Mouse (Mus musculus) ES-CJ7 (cell line): ENCODE results near the gene Uqcc2.

Experiments
- DNase-seq: peaks from one replicate; pipeline ENCODE4 v3.0.0; 2011; ENCODE audit warnings: low read depth, low spot score

Gene Uqcc2

GRCm38 (mm10) chr17:27123813-27124375 lies 9.8 kb downstream of the Uqcc2 start:
- DNase-seq = no peak

GRCm38 (mm10) chr17:27123103-27123502 lies 10.6 kb downstream of the Uqcc2 start:
- DNase-seq = no peak

- no peak for DNase-seq
These were observed 11.0 kb downstream of the Uqcc2 start for GRCm38 (mm10) chr17:27122701-27123100.

- no peak for DNase-seq
These were observed 11.9 kb downstream of the Uqcc2 start for GRCm38 (mm10) chr17:27121781-27122180.

- DNase-seq = no peak
These were observed 12.4 kb downstream of the Uqcc2 start for GRCm38 (mm10) chr17:27121266-27121665.

GRCm38 (mm10) chr17:27120561-27121024 lies 13.1 kb downstream of the Uqcc2 start:
- peak; percentile 82 for DNase-seq

GRCm38 (mm10) chr17:27119954-27120353 lies 13.8 kb downstream of the Uqcc2 start:
- DNase-seq = no peak

GRCm38 (mm10) chr17:27119540-27119895 lies 14.2 kb downstream of the Uqcc2 start:
- no peak for DNase-seq

- DNase-seq = no peak
These were observed 14.8 kb downstream of the Uqcc2 start for GRCm38 (mm10) chr17:27118676-27119539.

- DNase-seq = no peak
These were observed 23.6 kb downstream of the Uqcc2 start for GRCm38 (mm10) chr17:27110072-27110471.

- DNase-seq = no peak
These were observed 25.8 kb downstream of the Uqcc2 start for GRCm38 (mm10) chr17:27107936-27108335.

- peak; percentile 75 for DNase-seq
These were observed 27.0 kb downstream of the Uqcc2 start for GRCm38 (mm10) chr17:27106745-27107144.

- DNase-seq = peak; percentile 84
These were observed 27.8 kb downstream of the Uqcc2 start for GRCm38 (mm10) chr17:27105698-27106470.

GRCm38 (mm10) chr17:27101675-27102074 lies 32.0 kb downstream of the Uqcc2 start:
- no peak for DNase-seq

GRCm38 (mm10) chr17:27095690-27096089 lies 38.0 kb downstream of the Uqcc2 start:
- DNase-seq = peak; percentile 78

- no peak for DNase-seq
These were observed 43.6 kb downstream of the Uqcc2 start for GRCm38 (mm10) chr17:27090068-27090467.

GRCm38 (mm10) chr17:27087426-27087825 lies 46.3 kb downstream of the Uqcc2 start:
- peak; percentile 92 for DNase-seq

- DNase-seq = peak; percentile 90
These were observed 48.0 kb downstream of the Uqcc2 start for GRCm38 (mm10) chr17:27085676-27086075.

GRCm38 (mm10) chr17:27083601-27084000 lies 50.1 kb downstream of the Uqcc2 start:
- DNase-seq = no peak

GRCm38 (mm10) chr17:27082796-27083195 lies 50.9 kb downstream of the Uqcc2 start:
- DNase-seq = no peak

- DNase-seq = no peak
These were observed 51.8 kb downstream of the Uqcc2 start for GRCm38 (mm10) chr17:27081868-27082267.

- peak; percentile 57 for DNase-seq
These were observed 55.2 kb downstream of the Uqcc2 start for GRCm38 (mm10) chr17:27078499-27078898.
